Mouse (Mus musculus) gastrocnemius, postnatal 14 days (tissue): ENCODE measurements around the gene Zscan20. TPM values are rescaled to one million over a fixed set of nuclear protein-coding genes. Genes with fewer than 3 reads are reported as not detected.
"Not testable (repeated sequence)": the region's sequence is repeated elsewhere in the genome, so short reads cannot be mapped to it uniquely, and the experiment has no call there.

Experiments used
- DNase-seq: peaks from one replicate; pipeline ENCODE4 v3.0.0; 2021; ENCODE audit warnings: mixed read lengths
- intact Hi-C: fragments of 180-260 bp; cut with DNase I; formaldehyde crosslinking; loops from one replicate; pipeline ENCODE4 v1.15.1; 2025; ENCODE audit warnings: low total_unique reads
- total RNA-seq, 2 experiments: library from RNA; stranded (reverse); gene quantifications; 2 replicates each; pipeline ENCODE4 v1.2.3; 2021

Zscan20 gene
- total RNA-seq, 2 experiments from 2014 or later: 1.7 to 3.2 TPM

GRCm38 (mm10) chr4:128618246-128618911, 8.5 kb upstream of the Zscan20 start, which contains the start of gene Tlr12:
Gene Tlr12 (minus strand): TSS chr4:128618619.
- no peak for DNase-seq
- intact Hi-C loops: loop anchor here (10.0 kb wide), 1 partner anchor 156 kb away; no protein-coding TSS in a partner anchor

- no peak for DNase-seq
- intact Hi-C loops: loop anchor here (10.0 kb wide), 1 partner anchor 157 kb away; no protein-coding TSS in a partner anchor
Observed at GRCm38 (mm10) chr4:128617363-128618120, 7.6 kb upstream of the Zscan20 start.

- intact Hi-C loops: loop anchor here (10.0 kb wide), 1 partner anchor 159 kb away; no protein-coding TSS in a partner anchor
- DNase-seq: no peak
Observed at GRCm38 (mm10) chr4:128615761-128616160, 5.9 kb upstream of the Zscan20 start.

- intact Hi-C loops: loop anchor here (10.0 kb wide), 1 partner anchor 161 kb away; no protein-coding TSS in a partner anchor
- DNase-seq: no peak
Observed at GRCm38 (mm10) chr4:128613326-128613725, 3.4 kb upstream of the Zscan20 start.

- DNase-seq: not testable (repeated sequence)
- intact Hi-C loops: loop anchor here (10.0 kb wide), 1 partner anchor 163 kb away; no protein-coding TSS in a partner anchor
Observed at GRCm38 (mm10) chr4:128611726-128612125, 1.8 kb upstream of the Zscan20 start.

- no peak for DNase-seq
- intact Hi-C loops: loop anchor here (10.0 kb wide), 1 partner anchor 164 kb away; no protein-coding TSS in a partner anchor
Observed at GRCm38 (mm10) chr4:128610706-128611105, 808 bp upstream of the Zscan20 start.

GRCm38 (mm10) chr4:128609276-128609924, 498 bp downstream of the Zscan20 start:
- intact Hi-C loops: no loop called here
- DNase-seq: no peak

- no peak for DNase-seq
- intact Hi-C loops: no loop called here
Observed at GRCm38 (mm10) chr4:128607661-128608060, 2.2 kb downstream of the Zscan20 start.

- no peak for DNase-seq
- intact Hi-C loops: no loop called here
Observed at GRCm38 (mm10) chr4:128606586-128606985, 3.3 kb downstream of the Zscan20 start.

GRCm38 (mm10) chr4:128597801-128598560, 11.9 kb downstream of the Zscan20 start:
- DNase-seq: no peak
- intact Hi-C loops: no loop called here

GRCm38 (mm10) chr4:128594062-128594461, 15.8 kb downstream of the Zscan20 start:
- intact Hi-C loops: no loop called here
- no peak for DNase-seq

GRCm38 (mm10) chr4:128593286-128593685, 16.6 kb downstream of the Zscan20 start:
- DNase-seq: no peak
- intact Hi-C loops: no loop called here

- intact Hi-C loops: no loop called here
Observed at GRCm38 (mm10) chr4:128579182-128579581, 30.7 kb downstream of the Zscan20 start.

GRCm38 (mm10) chr4:128575811-128576210, 34.1 kb downstream of the Zscan20 start:
- DNase-seq: no peak
- intact Hi-C loops: no loop called here

More at GRCm38 (mm10) chr4:128579182-128579581, 30.7 kb downstream of the Zscan20 start:
- no peak for DNase-seq

- intact Hi-C loops: no loop called here
- no peak for DNase-seq
Observed at GRCm38 (mm10) chr4:128560327-128560726, 49.6 kb downstream of the Zscan20 start.

- no peak for DNase-seq
Observed at GRCm38 (mm10) chr4:128554198-128554597, 55.7 kb downstream of the Zscan20 start.

GRCm38 (mm10) chr4:128550756-128551155, 59.1 kb downstream of the Zscan20 start:
- no peak for DNase-seq
- intact Hi-C loops: no loop called here

More at GRCm38 (mm10) chr4:128554198-128554597, 55.7 kb downstream of the Zscan20 start:
- intact Hi-C loops: no loop called here

GRCm38 (mm10) chr4:128543956-128544486, 65.9 kb downstream of the Zscan20 start:
- intact Hi-C loops: not testable (repeated sequence)

GRCm38 (mm10) chr4:128543378-128543777, 66.5 kb downstream of the Zscan20 start:
- intact Hi-C loops: no loop called here
- DNase-seq: no peak

More at GRCm38 (mm10) chr4:128543956-128544486, 65.9 kb downstream of the Zscan20 start:
- DNase-seq: not testable (repeated sequence)
